Mouse (Mus musculus): ENCODE measurements around the gene 1600014C10Rik. TPM values are rescaled to one million over a fixed set of nuclear protein-coding genes. Genes with fewer than 3 reads are reported as not detected.

Gene 1600014C10Rik
- polyA plus RNA-seq, 1 experiment = 22.1 TPM

DNA sequence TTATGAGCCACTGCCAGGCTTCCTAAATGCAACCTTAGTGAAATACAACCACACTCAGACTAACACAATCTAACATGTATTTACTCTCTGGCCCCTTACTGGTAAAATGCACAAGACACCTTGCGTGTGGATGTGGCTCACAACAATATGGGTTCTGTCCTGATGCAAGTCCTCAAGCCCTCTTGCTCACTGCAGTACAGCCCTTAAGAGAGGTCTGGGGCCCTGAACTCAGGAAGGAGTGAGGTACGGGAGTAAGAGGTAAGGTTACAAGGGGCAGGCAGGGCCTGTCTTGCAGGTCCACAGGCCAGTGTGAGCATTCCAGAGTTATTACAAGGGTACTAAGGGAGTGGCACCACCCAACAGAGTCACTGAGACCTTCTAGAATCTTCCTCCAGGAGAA is 43.2 kb downstream of the 1600014C10Rik start:
- Histone ChIP-seq H3K27me3 (replicated peaks) (no peaks in the 10 kb centered on the region), H3K9me3 (no peaks in the 10 kb centered on the region), H3K4me1 (peaks cover 50% of the 10 kb centered on the region), H3K4me3 (replicated peaks) (peak overlapping the region; percentile 43), H3K36me3 (replicated peaks; ENCODE audit: low read length) (peaks cover 20% of the 10 kb centered on the region)
- TF ChIP-seq GATA1 (IDR thresholded peaks at IDR 0.05; ENCODE audit: borderline replicate concordance, low read length) (no peak), FLI1 (IDR thresholded peaks at IDR 0.05; ENCODE audit: low read length) (no peak)

DNA sequence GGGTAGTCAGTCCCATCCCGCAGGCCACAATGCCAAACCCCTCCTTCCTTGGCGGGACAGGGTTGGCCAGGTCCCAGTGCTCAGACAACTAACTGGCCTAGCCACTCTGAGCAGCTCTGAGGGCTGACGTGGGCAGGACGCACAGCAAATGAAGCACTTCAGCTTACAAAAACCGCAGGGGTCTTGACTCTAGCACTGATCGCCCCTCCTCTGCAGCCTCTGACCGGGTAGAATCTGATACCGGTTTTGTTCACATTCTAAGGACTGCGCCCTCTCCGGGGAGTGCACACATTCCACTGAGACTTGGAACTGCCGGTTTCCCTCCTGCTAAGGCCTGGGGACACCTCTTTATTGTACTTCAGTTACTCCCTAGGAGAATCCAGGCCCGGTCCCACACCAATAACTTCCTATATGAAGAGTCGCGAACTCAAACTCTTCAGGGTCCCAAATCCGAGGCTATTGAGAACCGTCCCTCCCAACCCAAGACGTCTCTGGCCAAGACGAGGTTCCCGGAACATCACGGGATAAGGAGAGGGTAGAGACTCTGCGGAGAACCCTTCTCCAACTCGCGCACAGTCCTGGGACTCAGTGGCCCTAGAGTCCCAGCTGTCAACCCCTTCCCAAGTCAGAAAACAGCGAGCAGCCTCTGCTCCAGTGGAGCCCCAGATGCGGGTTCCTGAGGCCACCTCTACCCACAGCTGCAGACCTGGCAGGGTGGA is 44.3 kb downstream of the 1600014C10Rik start:
- TF ChIP-seq GATA1 (IDR thresholded peaks at IDR 0.05; ENCODE audit: borderline replicate concordance, low read length) (no peak), FLI1 (IDR thresholded peaks at IDR 0.05; ENCODE audit: low read length) (no peak)
- Histone ChIP-seq H3K9me3 (no peaks in the 10 kb centered on the region), H3K4me3 (replicated peaks) (peak overlapping the region; percentile 97), H3K4me1 (peaks cover 46% of the 10 kb centered on the region), H3K36me3 (replicated peaks; ENCODE audit: low read length) (peaks cover 9% of the 10 kb centered on the region), H3K27me3 (replicated peaks) (no peaks in the 10 kb centered on the region)

DNA sequence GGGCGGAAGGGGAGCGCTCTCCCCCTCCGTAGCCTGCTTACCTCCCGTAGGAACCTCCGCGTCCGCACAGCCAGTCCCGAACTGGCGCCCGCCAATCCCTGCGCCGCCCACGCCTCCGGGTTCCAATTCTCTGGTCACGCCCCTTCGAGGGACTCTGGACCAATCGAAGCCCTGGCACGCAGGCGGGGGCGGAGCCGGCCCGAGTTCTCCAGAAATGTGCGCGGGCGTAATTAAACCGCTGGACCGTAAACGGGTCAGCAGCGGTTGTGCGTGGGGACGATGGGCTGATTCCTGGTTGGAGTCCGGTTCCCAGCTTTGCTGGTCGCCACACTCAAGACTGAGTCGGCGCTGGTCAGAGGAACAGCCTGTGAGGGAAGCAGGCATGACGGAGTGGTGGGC is 44.9 kb downstream of the 1600014C10Rik start, which contains the start of gene Plekhf1:
TSS of gene Plekhf1 (minus strand) at position 117 of the 399 bp plus-strand sequence.
- Histone ChIP-seq H3K9me3 (no peaks in the 10 kb centered on the region), H3K36me3 (replicated peaks; ENCODE audit: low read length) (peaks cover 4% of the 10 kb centered on the region), H3K27me3 (replicated peaks) (peaks cover 1% of the 10 kb centered on the region), H3K4me1 (peaks cover 50% of the 10 kb centered on the region), H3K4me3 (replicated peaks) (peak within 1 kb of the TSS; percentile 97)
- TF ChIP-seq FLI1 (IDR thresholded peaks at IDR 0.05; ENCODE audit: low read length) (no peak), GATA1 (IDR thresholded peaks at IDR 0.05; ENCODE audit: borderline replicate concordance, low read length) (no peak)

DNA sequence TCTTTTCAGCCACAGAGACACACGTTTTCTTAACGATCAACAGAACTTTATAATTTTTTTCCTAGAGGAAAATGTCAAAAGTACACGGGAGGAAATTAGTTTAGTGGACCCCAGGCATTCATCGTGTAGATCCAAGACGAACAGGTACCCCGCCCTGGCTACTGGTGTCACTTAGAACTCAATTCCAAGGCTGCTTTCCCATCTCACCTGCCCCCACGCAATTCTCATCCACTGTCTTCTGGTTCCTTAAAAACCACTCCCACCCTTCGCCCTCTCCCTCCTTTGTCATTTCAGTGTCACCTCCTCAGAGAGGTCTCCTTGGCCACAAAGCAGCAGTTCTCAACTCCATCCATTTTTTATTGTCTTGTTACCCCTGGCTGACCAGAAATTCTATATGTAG is 45.3 kb downstream of the 1600014C10Rik start:
- H3K9me3 ChIP-seq = no peaks in the 10 kb centered on the region
- peaks cover 50% of the 10 kb centered on the region for H3K4me1 ChIP-seq
- TF ChIP-seq FLI1 (IDR thresholded peaks at IDR 0.05; ENCODE audit: low read length) = no peak
- no peak for TF ChIP-seq GATA1 (IDR thresholded peaks at IDR 0.05; ENCODE audit: borderline replicate concordance, low read length)
- H3K4me3 ChIP-seq (replicated peaks) = peak overlapping the region; percentile 97
- peaks cover 1% of the 10 kb centered on the region for H3K27me3 ChIP-seq (replicated peaks)
- H3K36me3 ChIP-seq (replicated peaks; ENCODE audit: low read length) = peaks cover 3% of the 10 kb centered on the region

DNA sequence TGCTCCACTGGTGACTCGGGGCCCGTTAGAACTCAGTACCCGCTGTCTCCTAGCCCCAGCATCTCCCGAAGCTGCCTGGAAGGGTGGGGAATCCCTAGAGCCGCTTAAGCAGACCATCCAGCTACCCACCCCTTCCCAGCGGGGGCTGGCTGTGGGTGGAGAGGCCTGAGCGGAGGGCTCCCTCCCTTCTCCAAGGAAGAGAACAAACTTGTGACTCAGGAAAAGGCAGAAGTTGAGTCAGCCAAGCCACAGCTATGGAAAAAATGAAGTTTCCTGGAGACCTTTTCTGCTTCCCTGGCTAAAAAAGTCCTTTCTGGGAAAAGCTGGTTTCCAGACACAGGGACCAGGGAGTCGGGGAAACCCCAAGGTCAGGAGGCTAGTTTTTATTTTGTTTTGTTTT is 47.3 kb downstream of the 1600014C10Rik start:
- no peaks in the 10 kb centered on the region for H3K36me3 ChIP-seq (replicated peaks; ENCODE audit: low read length)
- no peaks in the 10 kb centered on the region for H3K9me3 ChIP-seq
- H3K27me3 ChIP-seq (replicated peaks) = peaks cover 1% of the 10 kb centered on the region
- peaks cover 42% of the 10 kb centered on the region for H3K4me1 ChIP-seq
- H3K4me3 ChIP-seq (replicated peaks) = peak overlapping the region; percentile 40
- no peak for TF ChIP-seq FLI1 (IDR thresholded peaks at IDR 0.05; ENCODE audit: low read length)
- TF ChIP-seq GATA1 (IDR thresholded peaks at IDR 0.05; ENCODE audit: borderline replicate concordance, low read length) = no peak

- no peak overlapping the region for H3K4me3 ChIP-seq (replicated peaks)
- no peaks in the 10 kb centered on the region for H3K9me3 ChIP-seq
- no peak for TF ChIP-seq GATA1 (IDR thresholded peaks at IDR 0.05; ENCODE audit: borderline replicate concordance, low read length)
- no peak for TF ChIP-seq FLI1 (IDR thresholded peaks at IDR 0.05; ENCODE audit: low read length)
- H3K4me1 ChIP-seq = peaks cover 9% of the 10 kb centered on the region
- H3K36me3 ChIP-seq (replicated peaks; ENCODE audit: low read length) = no peaks in the 10 kb centered on the region
- H3K27me3 ChIP-seq (replicated peaks) = peaks cover 1% of the 10 kb centered on the region
Observed at GRCm38 (mm10) chr7:38236400-38237105, 53.5 kb downstream of the 1600014C10Rik start.

- Histone ChIP-seq H3K4me1 (peaks cover 9% of the 10 kb centered on the region), H3K36me3 (replicated peaks; ENCODE audit: low read length) (no peaks in the 10 kb centered on the region), H3K4me3 (replicated peaks) (no peak overlapping the region), H3K27me3 (replicated peaks) (peaks cover 1% of the 10 kb centered on the region), H3K9me3 (no peaks in the 10 kb centered on the region)
- no peak for TF ChIP-seq GATA1 (IDR thresholded peaks at IDR 0.05; ENCODE audit: borderline replicate concordance, low read length)
- TF ChIP-seq FLI1 (IDR thresholded peaks at IDR 0.05; ENCODE audit: low read length) = no peak
Observed at GRCm38 (mm10) chr7:38237140-38237539, 54.1 kb downstream of the 1600014C10Rik start.

DNA sequence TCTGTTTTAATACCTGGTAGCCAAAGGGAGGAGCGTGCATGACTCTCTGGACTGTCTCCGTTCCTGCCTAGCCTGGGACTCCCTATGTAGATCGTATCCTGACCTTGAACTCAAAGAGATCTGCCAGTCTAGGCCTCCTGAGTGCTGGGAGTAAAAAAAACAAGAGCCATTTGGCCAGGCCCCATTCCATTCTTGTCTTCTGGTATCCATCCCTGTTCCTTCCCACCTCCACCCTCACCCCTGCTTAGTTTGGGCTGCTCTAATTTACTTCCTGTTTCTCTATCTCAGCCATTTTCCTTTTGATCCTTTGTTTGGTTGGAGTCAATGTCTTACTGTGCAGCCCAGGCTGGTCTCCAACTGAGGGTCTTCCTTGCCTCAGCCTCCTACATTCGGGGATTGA is 59.4 kb downstream of the 1600014C10Rik start:
- Histone ChIP-seq H3K4me3 (replicated peaks) (no peak overlapping the region), H3K4me1 (peaks cover 1% of the 10 kb centered on the region), H3K36me3 (replicated peaks; ENCODE audit: low read length) (no peaks in the 10 kb centered on the region), H3K27me3 (replicated peaks) (peaks cover 5% of the 10 kb centered on the region), H3K9me3 (no peaks in the 10 kb centered on the region)
- no peak for TF ChIP-seq GATA1 (IDR thresholded peaks at IDR 0.05; ENCODE audit: borderline replicate concordance, low read length)
- no peak for TF ChIP-seq FLI1 (IDR thresholded peaks at IDR 0.05; ENCODE audit: low read length)

Other genes starting within 250 kb of the 1600014C10Rik start
- 2.9 and 5.6 TPM in 2 replicates for gene Uri1, start 159.7 kb upstream of the 1600014C10Rik start, polyA plus RNA-seq (2012; ENCODE audit: insufficient read depth, low replicate concordance)
- 5.8 and 5.9 TPM in 2 replicates for gene Ccne1, start 75.7 kb upstream of the 1600014C10Rik start, polyA plus RNA-seq (2012; ENCODE audit: insufficient read depth, low replicate concordance)
- gene Plekhf1, start 44.8 kb downstream of the 1600014C10Rik start, polyA plus RNA-seq (2012; ENCODE audit: insufficient read depth, low replicate concordance) = 0.97 and 2.8 TPM in 2 replicates
- 2.6 and 5.5 TPM in 2 replicates for gene Pop4, start 88.2 kb downstream of the 1600014C10Rik start, polyA plus RNA-seq (2012; ENCODE audit: insufficient read depth, low replicate concordance)